Mouse (Mus musculus): Measurements from ENCODE around the gene Map3k1.
A peak's percentile ranks its signal among the peaks of the same experiment; 100 is the strongest.
"Not testable (repeated sequence)": the region's sequence is repeated elsewhere in the genome, so short reads cannot be mapped to it uniquely, and the experiment has no call there.

The Map3k1 gene

DNA sequence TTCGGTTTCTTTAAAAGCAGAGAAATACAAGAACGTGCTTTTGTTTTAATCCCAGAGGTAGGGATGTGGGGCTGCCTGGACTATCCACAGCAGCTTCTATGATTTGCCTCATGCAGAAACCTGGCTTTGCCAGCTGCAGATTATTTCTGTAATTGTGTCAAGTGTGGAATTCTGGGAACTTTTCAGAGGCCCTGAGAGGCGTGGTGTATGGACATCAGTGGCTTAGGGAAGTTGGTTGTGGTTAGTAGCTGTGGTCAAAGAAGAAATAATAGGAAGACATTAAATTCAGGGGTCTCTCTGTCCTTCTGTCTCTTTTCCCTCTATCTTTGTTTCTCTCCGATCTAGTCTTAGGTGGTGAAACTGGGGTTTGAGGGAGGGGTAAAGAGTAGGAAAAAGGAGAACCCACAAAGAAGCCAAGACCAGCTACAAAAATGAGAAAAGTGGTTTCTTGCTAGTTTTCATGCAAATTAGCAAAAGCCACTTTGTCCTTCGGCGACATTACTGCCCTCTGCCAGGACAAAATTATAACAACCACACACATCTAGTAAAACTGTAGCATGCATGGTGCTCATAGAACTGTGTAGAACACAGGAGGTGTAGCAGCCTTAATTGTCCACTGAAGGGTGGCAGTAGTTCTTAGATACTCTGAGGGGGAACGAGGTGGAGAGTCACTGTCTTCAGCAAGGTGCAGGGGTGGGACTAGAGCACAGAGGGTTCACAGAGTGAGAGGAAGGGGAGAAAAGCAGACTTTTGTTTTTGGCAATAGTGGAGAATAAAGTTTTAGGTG is 67.4 kb downstream of the Map3k1 start:
- DNase-seq, result no peak

- DNase-seq, result no peak
These were observed 81.9 kb downstream of the Map3k1 start for GRCm38 (mm10) chr13:111726898-111727297.

GRCm38 (mm10) chr13:111725165-111726077 is 83.4 kb downstream of the Map3k1 start:
- DNase-seq, result peak; percentile 98

- no peak for DNase-seq
These were observed 84.0 kb downstream of the Map3k1 start for GRCm38 (mm10) chr13:111724811-111725164.

DNA sequence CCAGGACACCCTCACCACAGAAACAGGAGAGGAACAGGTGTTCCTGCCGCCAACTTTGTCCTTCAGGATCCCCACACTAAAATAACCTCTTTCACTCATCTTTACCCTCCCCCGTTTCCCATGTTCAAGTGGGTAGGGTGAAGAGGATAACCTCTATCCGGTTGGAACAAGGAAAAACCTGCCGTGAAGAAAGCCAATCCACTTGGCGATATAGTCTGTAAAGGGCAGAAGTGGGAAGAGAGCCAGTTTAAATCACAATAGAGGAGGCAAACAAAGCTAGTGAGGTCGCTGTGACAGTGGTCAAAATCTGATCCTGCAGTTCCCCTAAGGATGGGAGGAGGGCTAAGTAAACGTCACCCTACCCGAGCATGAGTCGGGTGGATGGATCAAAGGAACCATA is 89.1 kb downstream of the Map3k1 start:
- DNase-seq, result no peak

- no peak for DNase-seq
These were observed 98.3 kb downstream of the Map3k1 start for GRCm38 (mm10) chr13:111710531-111710930.

DNA sequence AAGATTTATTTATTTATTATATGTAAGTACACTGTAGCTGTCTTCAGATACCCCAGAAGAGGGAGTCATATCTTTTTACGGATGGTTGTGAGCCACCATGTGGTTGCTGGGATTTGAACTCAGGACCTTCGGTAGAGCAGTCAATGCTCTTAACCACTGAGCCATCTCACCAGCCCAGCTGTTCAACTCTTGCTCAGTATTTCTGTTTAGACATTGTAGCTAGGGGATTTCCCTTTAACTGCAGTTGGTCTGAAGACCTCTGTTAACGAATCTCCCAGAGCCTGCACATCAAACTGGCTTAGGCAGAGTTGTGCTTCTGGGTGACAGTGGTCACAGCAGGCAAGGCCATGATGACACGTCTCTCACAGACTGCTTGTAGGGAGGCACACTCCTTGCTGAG is 104.8 kb downstream of the Map3k1 start:
- DNase-seq, result not testable (repeated sequence)

- DNase-seq, result no peak
These were observed 105.4 kb downstream of the Map3k1 start for GRCm38 (mm10) chr13:111703396-111703795.
